Mouse (Mus musculus) bone marrow macrophage, adult 2 months (primary cell): ENCODE measurements at regions not wholly inside any gene's neighbourhood (a gene's known extent, or its start where the extent isn't known, plus 50 kb on each side); places are given as distances from the start of the nearest gene placed in this dataset.

Source experiments
- CTCF ChIP-seq: IDR thresholded peaks from 2 replicates; pipeline ENCODE4 v1.5.1; 2012; ENCODE audit warnings: low read depth, mild to moderate bottlenecking, low read length, moderate library complexity
- POLR2A ChIP-seq: IDR thresholded peaks from 2 replicates; pipeline ENCODE4 v1.6.1; 2012; ENCODE audit warnings: mild to moderate bottlenecking, low read depth, low read length, borderline replicate concordance

DNA sequence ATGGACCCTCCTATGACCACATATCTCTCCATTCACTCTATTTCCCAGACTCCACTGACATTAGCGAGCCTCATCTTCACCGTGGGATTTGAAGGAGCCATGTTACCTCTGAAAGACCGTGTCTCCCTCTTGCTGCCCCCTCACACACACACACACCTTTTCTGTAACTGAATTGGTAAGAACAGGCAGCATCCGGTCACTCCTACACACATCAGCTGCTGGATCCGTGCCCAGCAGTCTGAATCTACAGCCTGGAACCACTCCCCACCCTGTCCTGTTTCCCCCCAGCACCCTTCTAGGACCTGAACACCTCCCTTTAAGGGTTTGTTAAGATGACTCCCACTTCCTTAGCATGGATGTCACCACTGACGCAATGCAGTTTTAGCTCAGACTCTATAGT, 229.2 kb downstream of the Setd4 start:
- no peak for TF ChIP-seq CTCF
- no peak for TF ChIP-seq POLR2A
